Mouse (Mus musculus): ENCODE data around the gene Gm28079. TPM values are rescaled to one million over a fixed set of nuclear protein-coding genes. Genes with fewer than 3 reads are reported as not detected.
"Not testable (repeated sequence)": the region's sequence is repeated elsewhere in the genome, so short reads cannot be mapped to it uniquely, and the experiment has no call there.

Gene Gm28079
- not detected in 2 replicates for polyA plus RNA-seq (2015; fragmentation: Nextera tagmentation; extraction: Ambion mirVana)

- H3K27me3 ChIP-seq (replicated peaks); H3K9ac ChIP-seq (replicated peaks); H3K36me3 ChIP-seq; H3K27ac ChIP-seq (replicated peaks); H3K4me1 ChIP-seq; H3K9me3 ChIP-seq (replicated peaks); ATAC-seq (ENCODE audit: low FRiP score); H3K4me3 ChIP-seq (replicated peaks); H3K4me2 ChIP-seq: not testable (repeated sequence)
- no CpG with 5 or more reads among the region's 1 CpGs for WGBS
These were observed at the start of gene Gm28079 for GRCm38 (mm10) chrY:70014799-70015198. Gm28079 (minus strand) TSS chrY:70014899.
